Mouse (Mus musculus) intestine, embryonic 14.5 days (tissue): Measurements from ENCODE around the gene Mkln1. TPM values are rescaled to one million over a fixed set of nuclear protein-coding genes. Genes with fewer than 3 reads are reported as not detected.

Experiments used
- polyA plus RNA-seq: library from polyadenylated mRNA; unstranded; fragments of >200 nt; fragmentation: Nextera tagmentation; extraction: Ambion mirVana; gene quantifications from 2 replicates; pipeline ENCODE4 v1.2.1, GENCODE M21; 2014

The Mkln1 gene
- polyA plus RNA-seq, 1 experiment from 2014 or later: 167 TPM

Other genes with a start within 250 kb of the Mkln1 start
- 38.9 and 41.1 TPM in 2 replicates for gene Podxl, start 165.2 kb downstream of the Mkln1 start, polyA plus RNA-seq